Mouse (Mus musculus) ZHBTc4 (cell line): Measurements from ENCODE around the gene Sh2b2.
A peak's percentile ranks its signal among the peaks of the same experiment; 100 is the strongest.
"Not testable (repeated sequence)": the region's sequence is repeated elsewhere in the genome, so short reads cannot be mapped to it uniquely, and the experiment has no call there.

ENCODE experiments used
- DNase-seq: peaks from one replicate; pipeline ENCODE4 v3.0.0-alpha.2; 2011; ENCODE audit warnings: low read depth, low spot score

The Sh2b2 gene

DNA sequence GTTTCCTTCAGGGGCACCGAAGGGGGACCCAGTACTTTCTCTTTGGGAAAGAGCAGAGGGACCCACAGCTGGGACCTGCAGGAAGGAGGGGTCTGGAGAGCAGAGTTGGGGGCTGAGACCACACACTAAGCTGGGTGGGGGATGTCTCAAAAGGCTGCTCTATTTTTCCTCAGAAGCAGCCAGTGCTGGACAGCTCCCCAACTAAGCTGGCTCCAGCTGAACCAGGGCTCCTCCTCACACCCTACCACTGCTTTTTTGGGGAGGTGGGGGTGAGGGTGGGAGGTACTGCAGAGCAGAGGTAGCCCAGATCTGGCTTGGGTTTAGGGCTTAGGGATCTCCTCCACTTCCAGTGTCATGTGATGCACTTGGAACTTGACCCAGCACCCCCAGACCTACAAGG lies 6.0 kb downstream of the Sh2b2 start:
- DNase-seq, result peak; percentile 30

DNA sequence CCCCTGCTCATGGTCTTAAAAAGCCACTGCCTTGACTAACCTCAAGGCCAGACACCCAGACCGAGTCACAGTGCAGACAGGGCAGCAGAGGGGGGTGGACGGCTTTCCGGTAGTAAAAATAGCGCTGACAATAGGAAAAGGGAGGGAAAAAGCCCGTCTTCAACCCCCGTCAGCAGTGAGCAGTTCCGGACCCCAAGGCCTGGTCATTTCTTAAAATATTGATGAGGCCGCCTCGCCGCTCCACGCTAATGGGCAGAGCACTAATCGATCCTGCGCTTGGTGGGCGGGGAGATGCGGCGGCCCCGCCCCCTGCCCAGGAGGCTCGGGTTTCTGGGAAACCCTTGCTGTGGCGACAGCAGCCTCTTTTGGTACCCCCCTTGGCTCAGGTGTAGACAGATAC lies 8.7 kb downstream of the Sh2b2 start:
- peak; percentile 18 for DNase-seq

DNA sequence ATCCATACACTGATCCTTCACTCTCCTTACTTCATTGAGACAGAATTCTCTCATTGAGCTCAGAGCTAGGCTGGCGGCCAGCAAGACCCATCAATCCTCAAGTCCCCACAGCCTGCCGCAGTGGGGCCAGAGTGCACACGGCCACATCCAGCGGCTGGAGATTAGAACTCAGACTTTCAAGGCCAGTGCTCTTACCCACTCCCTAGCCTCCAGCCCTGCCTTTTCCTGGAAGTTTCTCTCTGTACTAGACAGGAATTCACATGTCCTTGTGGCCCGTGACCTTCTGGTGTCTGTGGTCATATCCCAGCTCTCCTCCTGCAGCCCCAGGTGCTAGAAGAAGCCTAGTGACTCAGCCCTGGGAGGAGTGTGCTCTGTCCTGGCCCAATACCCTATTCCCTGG lies 9.7 kb downstream of the Sh2b2 start:
- DNase-seq, result peak; percentile 39

DNA sequence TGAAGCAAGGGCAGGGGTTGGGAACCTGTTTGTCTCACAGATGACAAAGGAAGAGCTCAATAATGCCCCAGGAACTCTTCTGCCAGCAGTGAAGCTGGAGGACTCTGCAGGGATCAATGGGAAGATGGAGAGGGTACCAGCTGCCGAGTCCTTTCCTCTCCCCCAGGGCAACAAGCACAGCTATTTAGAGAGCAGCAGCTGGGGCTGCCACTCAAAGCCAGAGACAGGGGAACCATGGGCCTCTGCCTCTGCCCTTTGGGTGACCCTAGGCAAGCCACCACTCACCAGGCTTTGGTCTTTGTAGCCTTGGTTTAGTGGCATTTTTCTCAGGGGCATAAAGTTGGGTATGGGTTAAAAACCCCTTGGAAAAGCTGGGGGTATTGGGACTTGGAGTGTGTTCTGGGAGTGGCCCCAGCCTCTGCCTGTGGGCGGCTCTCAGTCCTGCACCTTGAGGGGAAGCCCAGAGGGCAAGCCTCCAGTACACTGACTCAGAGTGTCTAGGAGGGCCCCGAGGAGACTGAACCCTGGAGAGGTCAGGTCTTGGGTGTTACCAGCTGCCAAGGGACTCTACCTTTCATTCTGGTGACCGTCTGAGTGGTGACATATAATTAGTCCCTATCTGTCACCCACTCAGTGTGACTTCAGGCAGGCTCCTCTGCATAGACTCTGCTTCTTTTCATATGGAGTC lies 15.9 kb downstream of the Sh2b2 start:
- no peak for DNase-seq

DNA sequence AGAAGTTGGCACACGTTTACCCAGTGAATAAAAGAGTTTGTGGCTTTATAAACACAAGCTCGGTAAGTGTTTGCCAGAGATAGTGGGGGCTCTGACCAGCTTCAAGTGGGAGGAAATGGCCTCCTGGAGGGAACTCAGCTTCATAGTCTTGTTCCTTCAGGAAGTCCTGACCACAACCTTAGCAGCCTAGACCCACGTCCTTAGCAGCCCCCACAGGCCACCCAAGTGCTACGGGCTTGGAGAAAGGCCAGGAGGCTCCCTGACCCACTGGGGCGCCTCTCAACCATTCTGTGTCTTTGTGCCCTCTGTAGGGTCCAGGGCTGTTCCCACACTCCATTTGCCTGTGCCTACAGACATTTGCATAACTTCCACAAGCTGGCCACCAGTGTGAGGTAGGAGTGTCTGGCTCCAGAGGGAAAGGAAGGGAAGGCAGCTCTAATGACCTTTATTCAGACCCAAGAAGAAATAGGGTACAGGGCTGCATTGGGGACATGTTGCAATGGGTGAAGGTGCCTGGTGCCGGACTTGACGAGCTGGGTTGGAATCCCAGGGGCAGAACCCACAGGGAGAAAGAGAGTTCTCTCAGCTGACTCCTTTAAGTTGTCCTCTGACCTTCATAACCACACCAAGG lies 20.0 kb downstream of the Sh2b2 start:
- no peak for DNase-seq

DNA sequence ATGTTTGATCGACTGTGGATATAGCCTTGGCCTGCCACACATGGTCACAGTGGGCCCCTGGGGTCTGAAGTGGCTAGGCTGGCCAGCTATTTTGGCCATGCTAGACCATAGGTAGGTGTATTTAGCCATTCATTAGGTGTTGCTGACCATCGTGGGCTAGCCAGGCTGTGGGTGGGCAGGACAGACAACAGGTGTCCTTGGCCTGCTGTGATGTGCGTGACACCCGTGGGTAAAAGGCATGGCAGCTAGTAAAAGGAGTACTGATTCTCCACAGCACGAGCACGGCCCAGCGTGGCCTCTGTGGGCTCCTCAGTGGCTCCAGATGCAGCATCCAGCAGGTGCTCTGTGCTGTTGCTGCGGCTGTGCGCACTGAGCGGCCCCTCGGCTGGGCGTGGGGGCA lies 27.8 kb downstream of the Sh2b2 start:
- no peak for DNase-seq

DNA sequence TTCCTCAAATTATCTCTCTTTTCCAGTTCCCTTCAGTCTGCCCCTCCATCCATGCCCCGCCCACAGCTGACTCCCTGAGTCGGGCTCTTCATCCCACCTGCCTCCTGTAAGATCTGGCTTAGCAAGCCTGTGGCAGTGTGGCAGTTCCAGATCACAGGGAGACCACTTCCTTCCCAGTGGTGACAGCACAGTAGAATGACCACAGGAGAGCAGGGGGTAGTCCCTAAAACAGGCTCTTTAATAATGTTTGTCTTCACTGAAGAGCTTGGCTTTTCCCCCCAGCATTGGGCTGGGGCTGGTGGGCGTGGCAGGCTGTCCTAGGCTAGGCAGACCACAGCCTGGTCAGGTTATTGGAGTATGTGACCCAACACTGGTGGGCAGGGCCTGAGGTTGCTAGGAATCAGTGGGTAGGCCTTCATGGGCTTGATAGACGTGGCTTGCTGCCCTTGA lies 28.4 kb downstream of the Sh2b2 start:
- no peak for DNase-seq

DNA sequence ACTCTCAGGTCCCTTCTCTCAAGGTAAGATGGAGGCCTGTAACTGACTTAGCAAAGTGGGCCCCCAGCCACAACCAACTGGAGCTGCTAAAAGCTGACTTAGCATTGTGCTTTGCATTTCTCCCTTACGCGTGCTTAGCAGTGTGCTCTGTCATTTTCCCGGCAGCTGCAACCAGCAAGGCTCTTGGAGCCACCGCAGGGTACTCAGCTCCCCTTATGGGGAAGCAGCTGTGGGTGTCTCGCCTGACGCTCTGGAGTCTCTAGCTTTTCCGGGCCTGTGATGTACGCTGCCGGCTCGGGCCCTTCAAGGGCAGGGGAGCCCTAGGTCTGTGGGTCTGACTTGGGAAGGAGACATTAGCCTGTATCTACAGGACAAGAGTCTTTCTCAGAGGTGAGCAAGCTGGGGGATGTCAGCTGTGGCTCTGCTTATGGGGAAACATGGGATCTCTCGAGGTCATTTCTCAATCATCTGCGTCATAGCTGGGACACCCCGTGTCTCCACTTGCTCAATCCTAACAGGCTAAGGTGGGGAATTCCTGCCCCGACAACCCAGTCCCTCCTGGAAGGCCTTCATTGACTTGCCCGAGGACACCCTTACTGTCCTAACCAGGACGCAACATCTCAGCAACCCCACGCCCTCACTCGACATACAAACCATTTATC lies 29.2 kb downstream of the Sh2b2 start:
- no peak for DNase-seq

DNA sequence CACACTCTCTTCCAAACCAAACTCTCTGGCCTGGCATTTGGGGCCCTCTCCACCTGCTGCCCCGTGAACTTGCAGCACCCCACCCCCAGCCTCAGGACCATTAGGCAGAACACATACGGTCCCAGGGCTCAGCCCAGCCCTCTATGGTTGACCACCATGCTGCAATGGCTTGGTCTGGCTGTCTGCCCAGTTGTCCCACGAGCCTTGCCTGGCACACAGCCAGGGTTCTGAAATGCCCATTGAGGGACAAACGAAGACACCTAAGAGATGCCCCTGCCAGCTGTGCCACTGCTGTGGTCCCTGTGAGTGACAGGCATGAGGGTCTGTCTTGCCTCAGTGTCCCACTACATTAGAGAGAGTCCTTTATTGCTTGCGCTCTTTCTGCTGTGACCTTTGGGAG lies 30.4 kb downstream of the Sh2b2 start:
- DNase-seq, result no peak

DNA sequence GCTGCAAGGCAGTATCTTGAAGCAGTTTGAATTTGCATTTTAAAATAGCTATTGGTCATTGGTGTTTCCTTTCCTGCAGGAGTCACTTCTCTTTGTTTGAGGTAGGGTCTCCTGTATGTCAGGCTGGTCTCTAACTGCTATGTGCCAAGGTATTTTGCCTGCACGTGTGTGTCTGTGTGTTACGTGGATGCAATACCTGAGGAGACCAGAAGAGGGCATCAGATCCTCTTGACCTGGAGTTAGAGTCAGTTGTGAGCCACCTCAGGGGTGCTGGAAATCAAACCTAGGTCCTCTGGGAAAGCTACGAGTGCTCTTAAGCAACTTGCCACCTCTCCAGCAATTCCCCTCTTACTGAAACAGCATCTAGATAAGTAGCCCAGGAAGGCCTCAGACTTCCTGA lies 31.1 kb downstream of the Sh2b2 start:
- peak; percentile 51 for DNase-seq

DNA sequence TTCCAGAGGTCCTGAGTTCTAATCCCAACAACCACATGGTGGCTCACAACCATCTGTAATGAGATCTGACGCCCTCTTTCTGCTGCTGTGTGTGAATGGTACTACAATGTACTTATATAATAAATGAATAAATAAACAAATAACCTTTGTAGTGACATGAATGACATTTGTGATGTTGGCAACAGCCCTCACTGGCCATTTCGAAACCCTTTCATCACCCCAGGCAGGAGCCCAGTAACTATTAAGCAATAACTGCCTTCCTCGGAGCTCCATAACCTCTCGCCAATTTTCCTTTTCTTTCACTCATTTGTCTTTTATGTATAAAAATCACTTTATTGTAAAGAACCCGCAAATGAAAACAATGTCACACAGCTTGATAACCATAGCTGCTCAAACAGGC lies 32.6 kb downstream of the Sh2b2 start:
- no peak for DNase-seq

DNA sequence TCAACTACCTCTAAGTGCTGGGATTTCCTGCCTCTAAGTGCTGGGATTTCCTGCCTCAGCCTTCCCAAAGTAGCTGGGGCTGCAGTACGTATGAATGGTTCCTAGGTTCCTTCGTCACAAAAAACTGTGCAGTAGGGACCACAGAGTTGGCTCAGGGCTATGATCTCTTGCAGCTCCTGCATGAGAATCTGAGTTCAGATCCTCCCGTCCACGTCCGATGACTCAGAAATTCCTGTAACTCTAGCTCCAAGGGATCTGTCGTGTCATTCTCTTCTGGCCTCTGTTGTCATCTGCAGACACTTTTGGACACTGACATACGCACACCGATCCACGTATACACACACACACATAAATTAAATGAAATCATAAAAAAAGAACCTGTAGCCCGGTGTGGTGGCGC lies 33.6 kb downstream of the Sh2b2 start:
- DNase-seq, result no peak

DNA sequence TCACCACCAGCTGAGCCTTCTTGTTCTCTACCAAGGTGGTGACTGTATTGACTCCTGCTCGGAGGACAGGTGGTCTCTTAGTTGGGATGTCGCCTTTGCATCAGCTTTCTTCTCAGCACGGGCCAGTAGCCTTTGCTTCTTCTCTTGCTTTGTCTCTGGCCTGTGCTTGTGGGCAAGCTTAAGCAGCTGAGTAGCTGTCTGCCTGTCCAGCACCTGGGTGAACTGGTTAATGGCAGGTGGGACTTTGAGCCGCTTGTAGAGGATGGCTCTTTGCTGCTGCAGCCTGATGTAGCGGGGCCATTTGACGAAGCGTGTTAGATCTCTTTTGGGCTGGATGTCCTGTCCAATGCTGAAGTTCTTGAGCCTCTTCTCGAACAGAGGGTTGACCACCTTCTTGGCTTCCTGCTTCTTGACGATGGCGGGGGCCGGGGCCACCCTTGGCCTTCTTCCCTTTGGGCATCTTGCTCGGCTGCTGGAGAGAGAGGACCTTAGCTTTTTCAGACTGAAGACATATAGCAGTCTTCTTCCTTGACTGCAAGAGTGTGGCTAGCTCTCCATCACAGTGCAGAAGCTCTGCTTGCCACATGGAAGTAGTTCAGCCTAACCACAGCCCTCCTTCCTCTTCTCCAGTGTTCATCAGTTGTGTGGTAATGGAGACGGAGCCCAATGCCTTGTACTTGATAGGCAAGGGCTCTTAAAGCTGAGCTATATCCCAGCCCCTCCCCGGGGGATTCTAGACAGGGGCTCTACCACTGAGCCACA lies 34.8 kb downstream of the Sh2b2 start:
- DNase-seq, result not testable (repeated sequence)

DNA sequence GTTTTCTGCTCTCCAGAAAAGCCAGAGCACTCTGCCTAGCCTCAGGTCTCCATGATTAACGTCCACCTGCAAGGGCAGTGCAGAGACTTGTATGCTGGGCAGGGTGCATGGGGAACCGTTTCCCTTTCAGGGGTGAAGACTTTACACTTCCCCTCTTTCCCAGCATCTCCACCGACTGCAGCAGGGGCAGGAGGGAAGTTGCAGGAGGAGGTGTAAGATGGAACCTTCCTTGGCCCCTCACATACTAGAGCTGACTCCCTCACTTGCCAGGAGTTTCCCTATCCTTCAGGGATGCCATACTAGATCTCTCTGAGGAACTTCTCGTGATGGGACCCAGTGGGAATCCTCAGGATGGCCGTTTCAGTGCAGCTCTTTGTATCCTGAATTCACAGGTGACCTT lies 35.8 kb downstream of the Sh2b2 start:
- DNase-seq, result no peak

DNA sequence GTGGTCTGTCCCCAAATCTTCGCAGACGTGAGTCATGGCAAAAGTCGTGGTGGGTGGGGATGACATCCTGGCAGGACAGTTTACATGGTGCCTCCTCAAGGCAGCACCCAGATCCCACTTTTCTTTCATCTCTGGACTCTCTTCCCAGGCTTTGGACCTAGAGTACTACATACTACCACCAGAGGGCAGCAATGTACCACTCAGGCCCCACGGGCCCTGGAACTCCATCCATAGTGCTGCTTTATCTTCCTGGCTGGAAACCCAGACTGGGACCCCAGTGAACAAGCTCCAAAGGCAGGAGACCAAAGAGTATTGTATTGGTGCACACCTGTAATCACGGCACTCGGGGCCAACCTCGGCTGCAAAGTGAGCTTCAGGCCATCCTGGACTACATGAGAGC lies 44.5 kb downstream of the Sh2b2 start:
- DNase-seq, result peak; percentile 83

DNA sequence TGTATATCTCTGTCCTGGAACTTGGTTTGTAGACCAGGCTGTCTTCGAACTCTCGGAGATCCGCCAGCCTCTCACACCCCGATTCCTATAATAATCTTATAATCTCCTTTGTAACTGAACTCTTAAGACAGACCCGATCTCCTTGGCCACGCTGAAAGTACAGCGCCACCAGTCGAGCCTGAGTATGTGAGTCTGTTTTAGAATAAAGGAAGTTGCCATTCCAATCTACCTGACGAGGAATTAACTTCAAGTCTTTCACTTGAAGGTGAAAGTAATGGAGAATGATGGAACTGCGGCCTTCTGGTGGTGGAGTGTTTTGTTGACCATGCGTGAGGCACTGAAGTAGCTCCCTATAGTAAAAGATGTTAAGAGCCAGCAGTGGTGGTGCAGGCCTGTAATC lies 46.8 kb downstream of the Sh2b2 start:
- DNase-seq, result peak; percentile 26

DNA sequence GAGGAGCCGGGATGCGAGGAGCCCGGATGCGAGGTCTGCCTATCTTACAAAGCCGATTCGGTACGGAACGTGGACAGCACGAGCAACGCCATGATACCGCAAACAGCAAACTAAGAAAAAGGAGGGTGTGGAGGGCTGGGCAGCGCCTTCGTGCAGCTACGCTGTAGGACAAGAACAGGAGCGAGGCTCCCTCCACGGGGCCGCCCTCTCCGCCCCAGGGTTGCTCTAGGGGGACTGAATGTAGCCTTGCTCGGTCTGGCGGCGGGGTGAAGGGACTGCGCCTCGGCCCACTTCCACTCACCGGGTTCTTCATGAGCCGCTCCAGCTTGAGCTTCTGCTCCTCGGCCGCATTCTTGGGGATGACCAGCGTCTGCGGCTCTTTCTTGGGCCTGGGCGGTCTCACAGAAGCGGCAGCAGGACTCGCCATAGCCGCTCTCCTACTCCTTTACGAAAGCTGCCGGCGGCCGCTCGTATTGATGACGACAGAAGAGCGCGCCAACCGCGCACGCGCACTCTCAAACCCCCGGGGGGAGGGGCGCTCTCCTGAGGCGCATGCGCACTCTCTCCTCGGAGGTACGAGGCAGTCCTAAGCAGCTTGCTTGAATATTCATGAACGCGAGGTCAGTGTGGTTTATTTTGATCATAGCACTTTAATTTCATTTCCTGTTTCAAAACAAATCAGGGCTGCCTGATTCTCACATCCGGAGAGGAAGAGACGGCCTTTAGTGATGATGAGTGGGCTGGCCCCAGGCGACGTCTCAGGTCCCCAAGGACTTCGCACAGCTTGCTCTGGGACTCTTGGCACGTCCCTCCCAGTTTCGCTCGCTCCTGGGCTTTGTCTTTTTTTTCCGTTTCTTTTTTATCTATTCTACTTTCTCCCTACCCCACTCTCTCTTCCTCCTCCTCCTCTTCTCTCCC lies 47.6 kb downstream of the Sh2b2 start, which contains the start of gene Prkrip1:
Prkrip1 (minus strand) TSS at position 490 of the 918 bp plus-strand sequence.
- peak; percentile 99 for DNase-seq

DNA sequence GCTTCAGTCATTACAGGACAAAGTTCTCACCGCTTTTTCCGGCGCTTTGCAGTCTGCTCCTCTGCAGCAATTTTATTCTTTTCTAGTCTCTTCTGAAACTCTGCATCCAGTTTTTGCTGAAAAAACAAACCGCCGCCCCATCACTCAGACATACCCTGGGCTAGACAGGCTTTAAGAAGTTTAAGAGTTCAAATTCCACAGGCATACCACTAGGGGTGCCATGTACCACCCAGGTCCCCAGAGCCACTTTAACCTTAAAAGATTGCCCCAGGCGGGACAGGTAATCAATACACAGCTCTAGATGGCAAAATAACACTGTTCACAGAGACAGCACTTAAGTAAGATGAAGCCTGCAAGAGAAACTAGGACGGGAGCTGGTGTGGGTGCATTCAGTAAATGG lies 54.5 kb downstream of the Sh2b2 start:
- peak; percentile 48 for DNase-seq

DNA sequence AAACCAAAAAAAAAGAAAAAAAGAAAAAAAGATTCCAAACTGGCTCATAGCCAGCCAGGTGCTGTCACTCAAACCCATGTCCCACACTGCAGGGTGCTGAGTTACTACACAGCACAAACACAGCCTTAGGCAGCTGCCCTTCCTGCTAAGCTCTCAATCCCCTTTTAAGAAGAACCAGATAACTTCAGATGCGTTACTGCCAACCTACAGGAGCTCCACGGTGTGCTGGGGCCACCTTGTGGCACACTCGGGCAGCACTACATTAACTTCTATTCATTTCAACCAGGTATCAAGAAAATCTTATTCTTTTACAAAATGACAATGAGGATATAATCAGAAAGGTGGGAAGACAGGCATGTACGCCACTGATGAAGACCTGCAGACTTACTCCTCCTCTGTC lies 59.6 kb downstream of the Sh2b2 start:
- DNase-seq, result peak; percentile 64

DNA sequence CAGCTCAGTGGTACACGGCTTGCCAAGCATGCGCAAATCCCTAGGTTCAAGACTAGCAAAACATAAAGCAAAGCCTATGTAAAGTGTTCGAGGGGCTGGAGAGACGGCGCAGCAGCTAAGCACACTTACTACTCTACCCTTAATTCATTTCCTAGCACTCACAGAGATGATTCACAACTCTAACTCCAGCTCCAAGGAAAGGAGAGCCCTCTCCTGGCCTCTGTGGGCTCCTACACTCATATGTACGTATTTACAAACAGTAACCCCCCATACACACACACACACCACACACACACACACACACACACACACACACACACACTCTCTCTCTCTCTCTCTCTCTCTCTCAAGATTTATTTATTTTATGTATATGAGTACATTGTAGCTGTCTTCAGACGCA lies 62.6 kb downstream of the Sh2b2 start:
- no peak for DNase-seq

DNA sequence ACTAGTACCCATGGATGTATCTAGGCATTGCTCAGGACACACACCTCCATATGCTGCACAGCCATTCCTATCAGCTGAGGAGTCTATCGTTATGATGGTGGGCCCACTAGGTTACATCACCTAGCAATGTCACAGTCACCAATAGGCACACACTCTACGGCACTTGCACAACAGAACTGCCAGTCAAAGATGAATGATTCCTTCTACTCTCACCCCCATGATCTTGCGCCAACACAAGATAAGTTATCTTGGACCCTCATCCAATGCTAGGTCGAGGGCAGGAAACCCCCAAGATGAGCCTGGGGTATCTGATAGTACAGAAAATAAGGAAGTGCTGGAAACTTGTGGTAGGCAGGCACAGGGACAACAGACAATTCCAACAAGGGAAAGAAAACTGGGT lies 63.5 kb downstream of the Sh2b2 start:
- no peak for DNase-seq
